Mouse (Mus musculus): ENCODE results near the gene Idi1.
"Not testable (repeated sequence)": the region's sequence is repeated elsewhere in the genome, so short reads cannot be mapped to it uniquely, and the experiment has no call there.

The Idi1 gene

DNA sequence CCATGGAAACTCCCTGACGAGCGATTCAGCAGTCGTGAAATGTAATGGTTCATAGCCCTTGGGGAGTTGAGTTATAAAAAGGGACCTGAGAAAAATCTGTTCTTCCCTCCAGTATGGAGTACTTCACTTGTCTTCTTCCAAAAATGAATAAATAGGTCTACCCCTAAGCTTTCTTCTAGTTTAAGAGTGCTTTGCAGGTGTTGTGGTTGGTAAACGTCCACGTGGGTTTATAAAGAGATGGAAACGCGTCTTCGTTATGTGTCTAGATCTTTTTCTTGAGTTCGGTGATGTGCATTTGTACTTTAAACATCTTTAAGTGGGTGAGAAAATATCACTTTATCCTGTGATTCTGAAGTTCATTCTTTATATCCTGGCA is 872 bp downstream of the Idi1 start:
- no peak for DNase-seq (ENCODE audit: low spot score in 2 of 2)

DNA sequence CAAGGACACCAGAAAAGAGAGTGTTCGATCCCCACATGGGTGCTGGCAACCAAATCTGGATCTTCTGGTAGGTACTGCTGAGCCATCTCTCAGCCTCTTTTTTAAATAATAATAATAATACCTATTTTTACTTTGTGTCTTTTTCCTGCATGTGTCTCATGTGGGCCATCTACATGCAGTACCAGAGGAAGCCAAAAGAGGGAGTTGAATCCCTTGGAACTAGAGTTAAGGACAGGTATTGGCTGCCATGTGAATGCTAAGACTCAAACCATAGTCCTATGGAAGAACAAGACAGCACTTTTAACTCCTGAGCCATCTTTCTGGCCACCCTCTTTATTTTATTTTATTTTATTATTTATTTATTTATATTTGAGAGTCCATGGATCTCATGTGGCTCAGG is 3.3 kb downstream of the Idi1 start:
- DNase-seq (ENCODE audit: low spot score in 2 of 2): no peak

DNA sequence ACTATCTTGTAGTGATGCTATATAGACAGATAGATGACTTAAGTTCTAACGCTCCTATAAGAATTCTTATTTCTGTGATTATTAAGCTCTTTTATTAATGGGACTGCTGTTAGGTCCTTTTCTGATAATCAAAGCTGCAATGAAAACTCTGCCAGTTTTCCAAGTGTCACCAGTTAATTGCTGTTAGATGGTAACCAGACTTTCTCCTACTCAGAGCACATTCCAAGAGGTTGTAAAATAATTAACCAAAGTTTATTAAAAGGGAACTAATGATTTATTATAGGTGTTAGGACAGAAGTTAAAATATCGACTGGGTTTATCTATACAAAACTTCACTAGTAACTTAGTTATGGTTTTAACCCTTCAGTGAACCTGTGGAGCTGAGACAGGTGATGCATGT is 20.7 kb downstream of the Idi1 start:
- not testable (repeated sequence) for DNase-seq (ENCODE audit: low spot score in 2 of 2)

DNA sequence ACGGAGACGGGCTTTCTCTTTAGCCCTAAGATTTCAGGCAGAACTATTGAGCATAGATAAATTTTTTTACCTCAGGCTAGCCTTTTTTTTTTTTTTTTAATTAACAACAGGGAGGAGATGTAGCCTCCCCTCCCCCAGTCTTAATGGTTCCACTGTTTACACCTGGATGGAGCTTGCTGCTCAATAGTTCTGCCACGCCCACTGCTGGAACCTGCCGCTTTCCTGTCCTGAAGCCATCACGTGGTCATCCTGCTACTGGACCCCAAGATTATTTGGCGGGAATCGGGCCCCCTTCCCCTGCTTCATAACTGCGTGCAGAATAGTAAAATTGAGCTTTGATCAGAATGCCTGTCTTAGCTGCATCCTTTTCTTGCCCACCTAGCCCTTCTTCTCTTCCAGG is 28.6 kb downstream of the Idi1 start:
- DNase-seq (ENCODE audit: low spot score in 2 of 2): not testable (repeated sequence)

DNA sequence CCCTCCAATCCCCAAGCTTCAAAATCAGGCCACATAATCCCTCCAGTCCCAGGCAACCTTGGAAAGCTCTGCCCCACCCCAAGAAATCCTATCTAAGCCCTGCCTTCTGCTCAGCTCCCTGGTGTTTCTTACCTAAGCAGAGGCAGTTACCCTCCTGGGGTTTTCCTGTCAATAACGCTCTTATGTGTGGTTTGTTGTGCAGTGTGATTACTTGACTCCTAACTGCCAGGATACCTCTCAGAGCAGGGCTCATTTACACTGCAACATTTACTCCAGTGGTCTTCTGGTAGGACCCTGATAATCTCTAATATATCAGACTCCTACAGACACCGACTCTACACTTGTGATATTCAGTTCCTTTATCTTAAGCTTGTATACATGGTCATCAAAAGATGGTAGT is 48.2 kb downstream of the Idi1 start:
- no peak for DNase-seq (ENCODE audit: low spot score in 2 of 2)

DNA sequence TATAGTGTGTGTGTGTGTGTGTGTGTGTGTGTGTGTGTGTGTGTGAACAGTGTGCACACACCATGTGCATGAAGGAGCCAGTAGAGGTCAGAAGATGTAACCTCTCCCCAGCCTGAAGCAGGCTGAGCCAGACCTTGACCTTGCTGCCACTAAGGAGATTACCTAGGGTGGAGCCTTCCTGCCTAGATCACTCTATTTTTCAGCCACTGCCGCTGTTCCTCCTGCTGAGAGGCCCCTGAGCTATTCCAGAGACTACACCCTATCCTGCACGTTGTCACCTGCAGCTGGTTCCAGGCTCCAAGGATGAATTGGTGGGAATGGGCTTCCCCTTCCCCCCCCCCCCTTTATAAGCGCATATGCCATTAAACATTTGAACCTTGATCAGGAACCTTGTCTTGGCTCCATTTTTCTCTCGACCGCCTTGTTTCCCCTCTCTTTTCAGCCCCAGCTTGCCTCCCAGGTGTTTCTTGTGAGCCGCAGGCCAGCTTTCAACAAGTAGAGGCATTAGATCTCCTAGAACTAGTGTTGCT is 52.4 kb downstream of the Idi1 start:
- DNase-seq (ENCODE audit: low spot score in 2 of 2): not testable (repeated sequence)

DNA sequence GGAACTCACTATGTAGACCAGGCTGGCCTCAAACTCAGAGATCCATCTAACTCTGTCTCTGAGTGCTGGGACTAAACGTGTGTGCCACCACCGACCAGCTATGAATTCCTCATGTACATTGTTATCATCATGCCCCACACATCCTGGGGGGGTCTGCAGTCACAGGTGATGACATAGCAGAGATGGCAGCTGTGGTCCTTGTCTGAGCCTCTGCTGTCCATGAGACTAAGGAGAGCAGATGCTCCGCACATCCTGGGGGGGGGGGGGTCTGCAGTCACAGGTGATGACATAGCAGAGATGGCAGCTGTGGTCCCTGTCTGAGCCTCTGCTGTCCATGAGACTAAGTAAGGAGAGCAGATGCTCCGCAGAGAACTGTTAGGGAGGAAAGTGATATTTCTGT is 55.8 kb downstream of the Idi1 start:
- DNase-seq (ENCODE audit: low spot score in 2 of 2): not testable (repeated sequence)

DNA sequence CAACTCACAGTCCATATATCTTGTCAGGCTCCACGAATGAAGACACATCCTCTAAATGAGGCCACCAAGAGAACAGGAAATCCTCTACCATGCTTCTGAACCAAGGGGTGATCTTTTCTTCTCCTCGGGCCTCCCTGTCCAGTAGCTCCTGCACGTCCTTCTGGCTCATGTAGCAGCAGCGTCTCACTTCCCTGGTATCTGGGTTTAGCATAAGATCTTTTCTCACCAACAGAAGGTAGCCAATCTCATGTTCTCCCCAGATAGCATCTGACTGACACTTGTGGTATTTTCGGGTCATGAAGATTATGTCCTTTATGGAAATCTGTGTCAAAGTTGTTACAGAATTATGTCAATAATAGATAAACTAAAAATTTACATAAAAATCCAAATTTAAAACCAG is 56.4 kb downstream of the Idi1 start:
- DNase-seq (ENCODE audit: low spot score in 2 of 2): not testable (repeated sequence)

Measured in right cerebral cortex, postnatal 36 days (tissue).